ENCODE assay signal across 12 mouse cellular contexts in genomic region chr1:180902915-180903314, GRCm38 (mm10). TPM values are rescaled to one million over a fixed set of nuclear protein-coding genes. Genes with fewer than 3 reads are reported as not detected.
DNase-seq lines count a peak whose midpoint lies in the region; ATAC-seq lines count a peak whose summit lies in the region.
"Had no signal": no experiment of that assay in that cellular context is flagged by ENCODE, and none has a peak within 500 bp of the region (broad histone marks: within the 10 kb centered on the region; RNA-seq: fewer than 3 reads in every experiment).

No protein-coding gene starts in this region.

- intact Hi-C loops in left cerebral cortex, postnatal 14 days (cut with DNase I): no loop called here

- peak; percentile 77 for DNase-seq in spleen, adult 12 weeks (ENCODE audit: low spot score)
- DNase-seq in spleen, adult 18-20 months: no peak
- DNase-seq in c-Kit-positive CD71-positive TER-119-positive erythroid progenitor cells, embryonic 14.5 days (ENCODE audit: low spot score): peak; percentile 98
- DNase-seq in ovary, postnatal 36 days (ENCODE audit: low spot score): no peak
- no peak for DNase-seq in cerebellum, adult 11 months
- no peak for DNase-seq in left cerebral cortex, postnatal 14 days (ENCODE audit: low spot score in 2 of 2)
- DNase-seq: kidney, adult 9 months; thymus, postnatal 4 days had no signal

- peak overlapping the region; percentile 97 for H3K4me2 ChIP-seq in liver, embryonic 16.5 days (ENCODE audit: low read depth, low read length)

- ATAC-seq in liver, embryonic 16.5 days (ENCODE audit: low read depth): peak; percentile 88
- no peak for ATAC-seq in frontal cortex, adult (ENCODE audit: low TSS enrichment)

- H3K36me3 ChIP-seq in liver, embryonic 16.5 days (ENCODE audit: control insufficient read depth, insufficient read depth): peaks cover 24% of the 10 kb centered on the region

- H3K27ac ChIP-seq in liver, embryonic 16.5 days (ENCODE audit: low read length): peak overlapping the region; percentile 99
- H3K27ac ChIP-seq: forebrain, embryonic 15.5 days had no signal

- no peaks in the 10 kb centered on the region for H3K9me3 ChIP-seq in liver, embryonic 16.5 days (replicated peaks; ENCODE audit: control insufficient read depth, low read length)
- H3K9me3 ChIP-seq: forebrain, embryonic 15.5 days; heart, embryonic 15.5 days had no signal

- peak overlapping the region; percentile 96 for H3K4me3 ChIP-seq in liver, embryonic 16.5 days (ENCODE audit: low read depth, low read length)

- H3K9ac ChIP-seq in liver, embryonic 16.5 days (ENCODE audit: low read depth, low read length): no peak overlapping the region; the same call in 1 of the 2 replicates

- H3K27me3 ChIP-seq in liver, embryonic 16.5 days (ENCODE audit: control insufficient read depth, insufficient read depth, low read depth, low read length): no peaks in the 10 kb centered on the region
- H3K27me3 ChIP-seq: forebrain, embryonic 15.5 days; heart, embryonic 15.5 days had no signal

- H3K4me1 ChIP-seq in liver, embryonic 16.5 days (ENCODE audit: control insufficient read depth, low read depth, low read length): peaks cover 50% of the 10 kb centered on the region

- 14% methylated on average over 5 of the region's 5 CpGs for WGBS in liver, embryonic 16.5 days (ENCODE audit: insufficient replicate concordance)

RNA-seq across cellular contexts. Expression of gene Pycr2, which starts 1.2 kb away (rescaled TPM):
- polyA plus RNA-seq in liver, embryonic 16.5 days (2015; fragmentation: Nextera tagmentation; extraction: Ambion mirVana): 81.2 and 83.4 TPM in 2 replicates
- total RNA-seq in left cerebral cortex, postnatal 14 days (2021): 10 to 100 TPM; 29.3 to 30.6 TPM

RNA-seq across cellular contexts. Expression of gene Lefty2, which starts 10.0 kb away (rescaled TPM):
- not detected in 2 replicates for polyA plus RNA-seq in liver, embryonic 16.5 days (2015; fragmentation: Nextera tagmentation; extraction: Ambion mirVana)
- 1 to 10 TPM; 2.0 to 4.9 TPM for total RNA-seq in left cerebral cortex, postnatal 14 days (2021)

RNA-seq across cellular contexts. Expression of gene Lefty1, which starts 31.9 kb away (rescaled TPM):
- polyA plus RNA-seq in liver, embryonic 16.5 days (2015; fragmentation: Nextera tagmentation; extraction: Ambion mirVana): 3.5 and 3.6 TPM in 2 replicates
- total RNA-seq in left cerebral cortex, postnatal 14 days (2021): 1 to 10 TPM in 1 of 2 experiments, under 1 TPM in 1; 0.37 to 1.9 TPM

RNA-seq across cellular contexts. Expression of gene Tmem63a, which starts 39.2 kb away (rescaled TPM):
- 8.9 and 10.9 TPM in 2 replicates for polyA plus RNA-seq in liver, embryonic 16.5 days (2015; fragmentation: Nextera tagmentation; extraction: Ambion mirVana)
- total RNA-seq in left cerebral cortex, postnatal 14 days (2021): 1 to 10 TPM; 8.8 to 9.3 TPM

RNA-seq across cellular contexts. Expression of gene Sde2, which starts 52.0 kb away (rescaled TPM):
- 20.9 and 21.5 TPM in 2 replicates for polyA plus RNA-seq in liver, embryonic 16.5 days (2015; fragmentation: Nextera tagmentation; extraction: Ambion mirVana)
- total RNA-seq in left cerebral cortex, postnatal 14 days (2021): 10 to 100 TPM; 20.9 to 24.2 TPM

Comparison
In these comparisons a context has a peak if more than half of its experiments do, and no peak if none do; other contexts are left out.
1. DNase-seq: peak in spleen, adult 12 weeks (single experiment) and c-Kit-positive CD71-positive TER-119-positive erythroid progenitor cells, embryonic 14.5 days (single experiment); none in spleen, adult 18-20 months (0 of 2), ovary, postnatal 36 days (single experiment), cerebellum, adult 11 months (single experiment) and left cerebral cortex, postnatal 14 days (0 of 2).